Mouse (Mus musculus) cortical plate, adult 2 months (tissue): ENCODE data around the gene Erc1.

Experiments
- CTCF ChIP-seq: fragments of 200-500 bp; IDR thresholded peaks from 2 replicates; pipeline ENCODE4 v1.5.1; 2011; ENCODE audit warnings: mild to moderate bottlenecking, control low read depth, low read length; ENCODE audit not compliant: insufficient read depth; ENCODE audit errors: extremely low read depth
- POLR2A ChIP-seq: fragments of 200-500 bp; IDR thresholded peaks from 2 replicates; pipeline ENCODE4 v1.6.1; 2011; ENCODE audit warnings: mild to moderate bottlenecking, low read length, control low read depth; ENCODE audit not compliant: insufficient read depth; ENCODE audit errors: extremely low read depth

- TF ChIP-seq POLR2A (no peak), CTCF (no peak)
These were observed 285.4 kb downstream of the Erc1 start for GRCm38 (mm10) chr6:119562558-119562957.
